Mouse (Mus musculus) thymus, adult 2 months (tissue): Measurements from ENCODE around the gene Rwdd2b.

ENCODE experiments used
- CTCF ChIP-seq: fragments of 200-500 bp; IDR thresholded peaks from 2 replicates; pipeline ENCODE4 v1.5.1; 2012; ENCODE audit warnings: mild to moderate bottlenecking, control low read depth, low read length, moderate library complexity, borderline replicate concordance; ENCODE audit not compliant: control insufficient read depth, poor library complexity, insufficient read depth; ENCODE audit errors: extremely low read depth
- POLR2A ChIP-seq: fragments of 200-500 bp; IDR thresholded peaks from 2 replicates; pipeline ENCODE4 v1.6.1; 2012; ENCODE audit warnings: mild to moderate bottlenecking, low read length, control low read depth, moderate library complexity; ENCODE audit not compliant: control insufficient read depth, poor library complexity, insufficient read depth; ENCODE audit errors: extremely low read depth

GRCm38 (mm10) chr16:87470579-87470978 lies 30.2 kb upstream of the Rwdd2b start:
- no peak for TF ChIP-seq CTCF
- no peak for TF ChIP-seq POLR2A
